Mouse (Mus musculus) ES-Bruce4 (cell line): ENCODE results near the gene E2f8.

Source experiments
- CTCF ChIP-seq: IDR thresholded peaks from one replicate; pipeline ENCODE4 v1.8.1; 2011; ENCODE audit warnings: low read depth, low read length
- POLR2A ChIP-seq: IDR thresholded peaks from one replicate; pipeline ENCODE4 v1.8.1; 2011; ENCODE audit warnings: low read length; ENCODE audit not compliant: insufficient read depth

- TF ChIP-seq POLR2A (no peak), CTCF (no peak)
These were observed at the start of gene E2f8 for GRCm38 (mm10) chr7:48881486-48881885.
